Mouse (Mus musculus): ENCODE data around the gene Ahnak2.

DNA sequence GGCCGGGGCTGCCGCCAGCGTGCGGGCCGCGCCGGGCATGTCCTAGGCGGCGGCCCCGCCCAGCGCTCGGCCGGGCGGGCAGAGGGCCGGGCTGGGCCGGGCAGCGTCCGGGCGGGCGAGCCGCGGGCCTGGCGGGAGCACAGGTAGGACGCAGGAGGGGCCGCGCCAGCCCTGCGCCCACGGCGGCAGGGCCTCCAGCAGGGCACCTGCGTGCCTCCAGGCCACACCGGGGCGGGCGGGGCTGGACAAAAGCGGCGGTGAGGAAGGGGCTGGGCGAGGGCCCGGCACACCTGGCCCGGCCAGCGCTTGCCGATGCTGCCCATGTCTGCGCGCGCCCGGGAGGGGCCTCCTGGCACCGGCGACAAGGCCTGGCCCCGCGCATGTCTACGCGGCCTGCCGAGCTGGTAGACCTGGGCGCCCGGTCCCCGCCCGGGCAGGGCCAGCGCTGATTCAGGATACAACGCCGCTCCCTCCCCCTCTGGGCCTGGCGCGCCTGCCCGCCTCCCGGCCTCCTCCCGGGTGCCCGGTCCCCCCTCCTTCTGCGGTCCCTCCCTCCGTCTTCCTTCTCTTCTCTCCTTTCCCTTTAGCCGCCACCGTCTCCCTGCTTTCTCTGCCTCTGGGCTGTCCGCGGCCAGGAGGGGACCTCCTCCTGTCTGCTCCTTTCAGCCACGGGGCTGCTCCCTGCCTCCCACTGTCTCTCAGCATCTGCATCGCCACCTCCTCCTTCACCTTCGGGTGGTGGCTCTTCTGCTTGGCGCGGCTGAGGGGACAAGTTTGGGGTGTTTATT lies 80.0 kb downstream of the Ahnak2 start:
- TF ChIP-seq CTCF (IDR thresholded peaks at IDR 0.05; ENCODE audit: extremely low read depth, insufficient read depth, insufficient read length, insufficient replicate concordance), result no peak
- TF ChIP-seq POLR2A (IDR thresholded peaks at IDR 0.05; ENCODE audit: low read depth, low read length), result no peak

Measured in spleen, adult 2 months (tissue).